Mouse (Mus musculus): ENCODE results near the gene Trdn. TPM values are rescaled to one million over a fixed set of nuclear protein-coding genes. Genes with fewer than 3 reads are reported as not detected.

Trdn gene
- polyA plus RNA-seq, 1 experiment from 2014 or later = 1.7 TPM

Other genes with a start within 250 kb of the Trdn start
- gene Nkain2, start 190.1 kb upstream of the Trdn start, polyA plus RNA-seq (2016; fragmentation: Nextera tagmentation; extraction: Ambion mirVana) = 7.2 and 7.6 TPM in 2 replicates

Data from neural tube, embryonic 12.5 days (tissue).